Mouse (Mus musculus): ENCODE measurements at regions not wholly inside any gene's neighbourhood (a gene's known extent, or its start where the extent isn't known, plus 50 kb on each side); places are given as distances from the start of the nearest gene placed in this dataset.

DNA sequence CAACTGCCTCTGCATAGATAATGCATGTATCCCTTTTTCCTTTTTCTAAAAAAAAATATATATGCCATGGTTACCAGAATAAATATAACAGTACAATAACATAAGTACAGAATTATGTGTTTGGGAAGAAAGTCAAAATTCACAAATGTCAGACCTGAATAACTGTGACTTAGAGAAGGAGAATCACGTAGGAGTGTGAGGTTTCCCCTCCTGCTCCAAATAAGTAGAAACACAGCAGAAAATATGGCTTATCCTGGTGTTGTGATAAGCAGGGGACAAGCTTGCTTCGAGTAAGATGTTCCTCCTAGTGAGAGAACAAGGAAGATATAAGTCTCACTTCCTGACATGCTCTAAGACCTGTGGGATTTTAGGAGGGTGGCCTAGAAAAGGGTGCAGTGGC lies 320.7 kb upstream of the Fam92a start:
- Histone ChIP-seq H3K36me3 (ENCODE audit: control insufficient read depth, insufficient read depth, low read length) (no peaks in the 10 kb centered on the region), H3K4me3 (ENCODE audit: low read length) (no peak overlapping the region), H3K9ac (ENCODE audit: low read depth, low read length) (no peak overlapping the region), H3K4me1 (ENCODE audit: control insufficient read depth, insufficient read depth, low read length) (no peaks in the 10 kb centered on the region), H3K9me3 (ENCODE audit: control insufficient read depth, low read length) (no peaks in the 10 kb centered on the region), H3K27me3 (replicated peaks; ENCODE audit: control insufficient read depth, insufficient read depth, low read length) (no peaks in the 10 kb centered on the region), H3K27ac (ENCODE audit: low read length) (no peak overlapping the region), H3K4me2 (ENCODE audit: low read depth, low read length) (no peak overlapping the region)
- 75% methylated on average over 2 of the region's 2 CpGs for WGBS
- ATAC-seq = no peak

GRCm38 (mm10) chr4:12491306-12491705 lies 319.5 kb upstream of the Fam92a start:
- Histone ChIP-seq H3K9ac (ENCODE audit: low read depth, low read length) (no peak overlapping the region), H3K27ac (ENCODE audit: low read length) (no peak overlapping the region), H3K36me3 (ENCODE audit: control insufficient read depth, insufficient read depth, low read length) (no peaks in the 10 kb centered on the region), H3K4me3 (ENCODE audit: low read length) (no peak overlapping the region), H3K4me1 (ENCODE audit: control insufficient read depth, insufficient read depth, low read length) (no peaks in the 10 kb centered on the region), H3K4me2 (ENCODE audit: low read depth, low read length) (no peak overlapping the region), H3K27me3 (replicated peaks; ENCODE audit: control insufficient read depth, insufficient read depth, low read length) (no peaks in the 10 kb centered on the region), H3K9me3 (ENCODE audit: control insufficient read depth, low read length) (no peaks in the 10 kb centered on the region)
- 79% methylated on average over 6 of the region's 6 CpGs for WGBS
- ATAC-seq = no peak

- no peaks in the 10 kb centered on the region for H3K9me3 ChIP-seq (ENCODE audit: control insufficient read depth, low read length)
- no peaks in the 10 kb centered on the region for H3K27me3 ChIP-seq (replicated peaks; ENCODE audit: control insufficient read depth, insufficient read depth, low read length)
- 50% methylated on average over 3 of the region's 3 CpGs for WGBS
- ATAC-seq = no peak
- no peak overlapping the region for H3K9ac ChIP-seq (ENCODE audit: low read depth, low read length)
- no peak overlapping the region for H3K27ac ChIP-seq (ENCODE audit: low read length)
- H3K4me1 ChIP-seq (ENCODE audit: control insufficient read depth, insufficient read depth, low read length) = no peaks in the 10 kb centered on the region
- no peaks in the 10 kb centered on the region for H3K36me3 ChIP-seq (ENCODE audit: control insufficient read depth, insufficient read depth, low read length)
- H3K4me3 ChIP-seq (ENCODE audit: low read length) = no peak overlapping the region
- no peak overlapping the region for H3K4me2 ChIP-seq (ENCODE audit: low read depth, low read length)
These were observed 318.3 kb upstream of the Fam92a start for GRCm38 (mm10) chr4:12490066-12490465.

GRCm38 (mm10) chr4:12489358-12489757 lies 317.5 kb upstream of the Fam92a start:
- no peak for ATAC-seq
- 68% methylated on average over 6 of the region's 6 CpGs for WGBS
- Histone ChIP-seq H3K9ac (ENCODE audit: low read depth, low read length) (no peak overlapping the region), H3K4me3 (ENCODE audit: low read length) (no peak overlapping the region), H3K36me3 (ENCODE audit: control insufficient read depth, insufficient read depth, low read length) (no peaks in the 10 kb centered on the region), H3K4me2 (ENCODE audit: low read depth, low read length) (no peak overlapping the region), H3K4me1 (ENCODE audit: control insufficient read depth, insufficient read depth, low read length) (no peaks in the 10 kb centered on the region), H3K9me3 (ENCODE audit: control insufficient read depth, low read length) (no peaks in the 10 kb centered on the region), H3K27ac (ENCODE audit: low read length) (no peak overlapping the region), H3K27me3 (replicated peaks; ENCODE audit: control insufficient read depth, insufficient read depth, low read length) (no peaks in the 10 kb centered on the region)

- no peaks in the 10 kb centered on the region for H3K4me1 ChIP-seq (ENCODE audit: control insufficient read depth, insufficient read depth, low read length)
- H3K27ac ChIP-seq (ENCODE audit: low read length) = no peak overlapping the region
- no peaks in the 10 kb centered on the region for H3K27me3 ChIP-seq (replicated peaks; ENCODE audit: control insufficient read depth, insufficient read depth, low read length)
- H3K4me2 ChIP-seq (ENCODE audit: low read depth, low read length) = no peak overlapping the region
- H3K9ac ChIP-seq (ENCODE audit: low read depth, low read length) = no peak overlapping the region
- no peaks in the 10 kb centered on the region for H3K36me3 ChIP-seq (ENCODE audit: control insufficient read depth, insufficient read depth, low read length)
- H3K4me3 ChIP-seq (ENCODE audit: low read length) = no peak overlapping the region
- WGBS = 72% methylated on average over 4 of the region's 4 CpGs
- H3K9me3 ChIP-seq (ENCODE audit: control insufficient read depth, low read length) = no peaks in the 10 kb centered on the region
- no peak for ATAC-seq
These were observed 309.7 kb upstream of the Fam92a start for GRCm38 (mm10) chr4:12481481-12481880.

DNA sequence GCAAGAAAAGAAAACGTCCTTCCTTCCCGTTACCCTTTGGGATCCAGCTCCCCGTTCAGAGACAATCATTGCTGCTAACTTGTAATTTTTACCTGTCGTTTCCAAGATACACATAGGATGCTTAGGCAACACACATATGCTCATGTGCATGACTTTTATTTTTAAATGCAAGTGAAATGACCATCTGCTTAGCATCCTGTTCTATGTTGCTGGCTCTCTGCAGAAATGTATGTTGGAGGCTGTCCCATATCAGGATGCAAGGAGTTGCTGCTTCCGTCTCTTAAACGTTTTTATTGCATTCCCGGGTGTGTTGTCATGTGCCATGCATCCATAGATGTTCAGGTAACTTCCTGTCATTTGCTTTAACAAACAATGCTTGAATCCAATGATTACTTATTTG lies 304.9 kb upstream of the Fam92a start:
- Histone ChIP-seq H3K27ac (ENCODE audit: low read length) (no peak overlapping the region), H3K4me3 (ENCODE audit: low read length) (no peak overlapping the region), H3K9me3 (ENCODE audit: control insufficient read depth, low read length) (no peaks in the 10 kb centered on the region), H3K4me1 (ENCODE audit: control insufficient read depth, insufficient read depth, low read length) (no peaks in the 10 kb centered on the region), H3K27me3 (replicated peaks; ENCODE audit: control insufficient read depth, insufficient read depth, low read length) (no peaks in the 10 kb centered on the region), H3K4me2 (ENCODE audit: low read depth, low read length) (no peak overlapping the region), H3K9ac (ENCODE audit: low read depth, low read length) (no peak overlapping the region), H3K36me3 (ENCODE audit: control insufficient read depth, insufficient read depth, low read length) (no peaks in the 10 kb centered on the region)
- 83% methylated on average over 7 of the region's 7 CpGs for WGBS
- ATAC-seq = no peak

GRCm38 (mm10) chr4:12474981-12475568 lies 303.3 kb upstream of the Fam92a start:
- Histone ChIP-seq H3K4me1 (ENCODE audit: control insufficient read depth, insufficient read depth, low read length) (no peaks in the 10 kb centered on the region), H3K4me3 (ENCODE audit: low read length) (no peak overlapping the region), H3K9me3 (ENCODE audit: control insufficient read depth, low read length) (no peaks in the 10 kb centered on the region), H3K9ac (ENCODE audit: low read depth, low read length) (no peak overlapping the region), H3K27me3 (replicated peaks; ENCODE audit: control insufficient read depth, insufficient read depth, low read length) (no peaks in the 10 kb centered on the region), H3K27ac (ENCODE audit: low read length) (no peak overlapping the region), H3K4me2 (ENCODE audit: low read depth, low read length) (no peak overlapping the region), H3K36me3 (ENCODE audit: control insufficient read depth, insufficient read depth, low read length) (no peaks in the 10 kb centered on the region)
- WGBS = 54% methylated on average over 4 of the region's 4 CpGs
- no peak for ATAC-seq

GRCm38 (mm10) chr4:12474421-12474820 lies 302.6 kb upstream of the Fam92a start:
- WGBS = 45% methylated on average over 1 of the region's 1 CpGs
- no peak overlapping the region for H3K4me3 ChIP-seq (ENCODE audit: low read length)
- ATAC-seq = no peak

GRCm38 (mm10) chr4:12461701-12462100 lies 289.9 kb upstream of the Fam92a start:
- H3K9me3 ChIP-seq (ENCODE audit: control insufficient read depth, low read length) = no peaks in the 10 kb centered on the region
- H3K9ac ChIP-seq (ENCODE audit: low read depth, low read length) = no peak overlapping the region
- no peak overlapping the region for H3K4me3 ChIP-seq (ENCODE audit: low read length)
- no peak overlapping the region for H3K4me2 ChIP-seq (ENCODE audit: low read depth, low read length)
- no peaks in the 10 kb centered on the region for H3K36me3 ChIP-seq (ENCODE audit: control insufficient read depth, insufficient read depth, low read length)
- no peak for ATAC-seq
- H3K4me1 ChIP-seq (ENCODE audit: control insufficient read depth, insufficient read depth, low read length) = 0 out of 2 replicates have a peak, but pooled peaks cover 2% of the 10 kb centered on the region
- H3K27ac ChIP-seq (ENCODE audit: low read length) = no peak overlapping the region
- no peaks in the 10 kb centered on the region for H3K27me3 ChIP-seq (replicated peaks; ENCODE audit: control insufficient read depth, insufficient read depth, low read length)
- WGBS = 79% methylated on average over 2 of the region's 2 CpGs

More at GRCm38 (mm10) chr4:12474421-12474820, 302.6 kb upstream of the Fam92a start:
- Histone ChIP-seq H3K36me3 (ENCODE audit: control insufficient read depth, insufficient read depth, low read length) (no peaks in the 10 kb centered on the region), H3K9me3 (ENCODE audit: control insufficient read depth, low read length) (no peaks in the 10 kb centered on the region), H3K4me2 (ENCODE audit: low read depth, low read length) (no peak overlapping the region), H3K9ac (ENCODE audit: low read depth, low read length) (no peak overlapping the region), H3K27ac (ENCODE audit: low read length) (no peak overlapping the region), H3K4me1 (ENCODE audit: control insufficient read depth, insufficient read depth, low read length) (no peaks in the 10 kb centered on the region), H3K27me3 (replicated peaks; ENCODE audit: control insufficient read depth, insufficient read depth, low read length) (no peaks in the 10 kb centered on the region)

- H3K4me2 ChIP-seq (ENCODE audit: low read depth, low read length) = no peak overlapping the region
- 0 out of 2 replicates have a peak, but pooled peaks cover 2% of the 10 kb centered on the region for H3K4me1 ChIP-seq (ENCODE audit: control insufficient read depth, insufficient read depth, low read length)
- 55% methylated on average over 4 of the region's 4 CpGs for WGBS
- ATAC-seq = no peak
- H3K27me3 ChIP-seq (replicated peaks; ENCODE audit: control insufficient read depth, insufficient read depth, low read length) = no peaks in the 10 kb centered on the region
- no peak overlapping the region for H3K4me3 ChIP-seq (ENCODE audit: low read length)
- no peaks in the 10 kb centered on the region for H3K9me3 ChIP-seq (ENCODE audit: control insufficient read depth, low read length)
- H3K36me3 ChIP-seq (ENCODE audit: control insufficient read depth, insufficient read depth, low read length) = no peaks in the 10 kb centered on the region
- no peak overlapping the region for H3K27ac ChIP-seq (ENCODE audit: low read length)
- H3K9ac ChIP-seq (ENCODE audit: low read depth, low read length) = no peak overlapping the region
These were observed 289.4 kb upstream of the Fam92a start for GRCm38 (mm10) chr4:12461251-12461650.

All from intestine, embryonic 16.5 days (tissue).